Mouse (Mus musculus): ENCODE data around the gene Tmem212.

The Tmem212 gene

GRCm38 (mm10) chr3:27899012-27899726 is 3.0 kb upstream of the Tmem212 start:
- no peak for DNase-seq (ENCODE audit: extremely low read depth, low read depth)

- DNase-seq (ENCODE audit: extremely low read depth, low read depth) = no peak
Measured at GRCm38 (mm10) chr3:27898178-27898577, 2.0 kb upstream of the Tmem212 start.

GRCm38 (mm10) chr3:27886578-27886977 is 9.6 kb downstream of the Tmem212 start:
- DNase-seq (ENCODE audit: extremely low read depth, low read depth) = no peak

GRCm38 (mm10) chr3:27885585-27885984 is 10.6 kb downstream of the Tmem212 start:
- no peak for DNase-seq (ENCODE audit: extremely low read depth, low read depth)

GRCm38 (mm10) chr3:27881897-27882835 is 14.0 kb downstream of the Tmem212 start:
- no peak for DNase-seq (ENCODE audit: extremely low read depth, low read depth)

GRCm38 (mm10) chr3:27878854-27879610 is 17.1 kb downstream of the Tmem212 start:
- no peak for DNase-seq (ENCODE audit: extremely low read depth, low read depth)

GRCm38 (mm10) chr3:27873268-27874073 is 22.7 kb downstream of the Tmem212 start:
- no peak for DNase-seq (ENCODE audit: extremely low read depth, low read depth)

GRCm38 (mm10) chr3:27872429-27872828 is 23.7 kb downstream of the Tmem212 start:
- DNase-seq (ENCODE audit: extremely low read depth, low read depth) = no peak

- DNase-seq (ENCODE audit: extremely low read depth, low read depth) = no peak
Measured at GRCm38 (mm10) chr3:27871891-27872290, 24.3 kb downstream of the Tmem212 start.

- DNase-seq (ENCODE audit: extremely low read depth, low read depth) = no peak
Measured at GRCm38 (mm10) chr3:27871371-27871770, 24.8 kb downstream of the Tmem212 start.

GRCm38 (mm10) chr3:27868681-27869080 is 27.5 kb downstream of the Tmem212 start:
- DNase-seq (ENCODE audit: extremely low read depth, low read depth) = no peak

- DNase-seq (ENCODE audit: extremely low read depth, low read depth) = no peak
Measured at GRCm38 (mm10) chr3:27867731-27868130, 28.4 kb downstream of the Tmem212 start.

GRCm38 (mm10) chr3:27862821-27863740 is 33.1 kb downstream of the Tmem212 start:
- DNase-seq (ENCODE audit: extremely low read depth, low read depth) = no peak

- no peak for DNase-seq (ENCODE audit: extremely low read depth, low read depth)
Measured at GRCm38 (mm10) chr3:27861601-27862000, 34.6 kb downstream of the Tmem212 start.

- DNase-seq (ENCODE audit: extremely low read depth, low read depth) = no peak
Measured at GRCm38 (mm10) chr3:27861086-27861485, 35.1 kb downstream of the Tmem212 start.

GRCm38 (mm10) chr3:27859161-27859561 is 37.0 kb downstream of the Tmem212 start:
- DNase-seq (ENCODE audit: extremely low read depth, low read depth) = no peak

GRCm38 (mm10) chr3:27858441-27859115 is 37.6 kb downstream of the Tmem212 start:
- DNase-seq (ENCODE audit: extremely low read depth, low read depth) = no peak

GRCm38 (mm10) chr3:27856288-27856687 is 39.9 kb downstream of the Tmem212 start:
- no peak for DNase-seq (ENCODE audit: extremely low read depth, low read depth)

Data from MEL-GATA-1-ER (cell line).